16 mouse cellular contexts compared by ENCODE assay signal in genomic region chr1:38666111-38666765, GRCm38 (mm10). TPM values are rescaled to one million over a fixed set of nuclear protein-coding genes. Genes with fewer than 3 reads are reported as not detected.
DNase-seq lines count a peak whose midpoint lies in the region; ATAC-seq and TF ChIP-seq lines count a peak whose summit lies in the region.
"Had no signal": no experiment of that assay in that cellular context is flagged by ENCODE, and none has a peak within 500 bp of the region (broad histone marks: within the 10 kb centered on the region; RNA-seq: fewer than 3 reads in every experiment).

No protein-coding gene starts in this region.

- intact Hi-C loops in heart, postnatal 10 days (cut with DNase I) = no loop called here
- intact Hi-C loops in gastrocnemius, postnatal 36 days (cut with DNase I) = no loop called here

- no peak overlapping the region; a peak in 1 of 4 replicates for H3K4me3 ChIP-seq in MEL (ENCODE audit: control insufficient read depth in 1 of 2, insufficient read depth in 1 of 2, low read depth in 2 of 2, low read length in 2 of 2)
- no peak overlapping the region for H3K4me3 ChIP-seq in kidney, embryonic 15.5 days (replicated peaks)
- no peak overlapping the region for H3K4me3 ChIP-seq in lung, postnatal 0 days (ENCODE audit: low read depth, low read length)
- H3K4me3 ChIP-seq: forebrain, embryonic 13.5 days; hindbrain, embryonic 12.5 days; limb, embryonic 15.5 days; neural tube, embryonic 15.5 days had no signal

- peak overlapping the region; percentile 82 for H3K27ac ChIP-seq in MEL (ENCODE audit: control insufficient read depth, low read depth, low read length)
- peak overlapping the region; percentile 75 for H3K27ac ChIP-seq in kidney, embryonic 15.5 days
- no peak overlapping the region for H3K27ac ChIP-seq in lung, postnatal 0 days (ENCODE audit: low read length)
- H3K27ac ChIP-seq: forebrain, embryonic 13.5 days; hindbrain, embryonic 12.5 days; limb, embryonic 15.5 days; neural tube, embryonic 15.5 days had no signal

- TF ChIP-seq RAD21 in MEL (IDR thresholded peaks at IDR 0.05; ENCODE audit: low read depth, low read length) = no peak

- H3K36me3 ChIP-seq in MEL (ENCODE audit: control insufficient read depth in 1 of 2, insufficient read depth in 2 of 2, low read length in 2 of 2) = peaks cover 7 to 52% of the 10 kb centered on the region in 2 experiments
- no peaks in the 10 kb centered on the region for H3K36me3 ChIP-seq in kidney, embryonic 15.5 days
- no peaks in the 10 kb centered on the region for H3K36me3 ChIP-seq in lung, postnatal 0 days (ENCODE audit: insufficient read depth, low read length)
- H3K36me3 ChIP-seq: hindbrain, embryonic 12.5 days; limb, embryonic 15.5 days; neural tube, embryonic 15.5 days had no signal

- H3K27me3 ChIP-seq in MEL (ENCODE audit: control insufficient read depth in 1 of 2, insufficient read depth in 2 of 2, low read length in 2 of 2) = no peaks in the 10 kb centered on the region
- H3K27me3 ChIP-seq in kidney, embryonic 15.5 days = no peaks in the 10 kb centered on the region
- H3K27me3 ChIP-seq in lung, postnatal 0 days (replicated peaks; ENCODE audit: insufficient read depth, low read length) = no peaks in the 10 kb centered on the region
- H3K27me3 ChIP-seq: forebrain, embryonic 13.5 days; hindbrain, embryonic 12.5 days; limb, embryonic 15.5 days; neural tube, embryonic 15.5 days had no signal

- TF ChIP-seq EP300 in MEL (IDR thresholded peaks at IDR 0.05; ENCODE audit: low read depth in 1 of 2, low read length in 2 of 2) = no peak
- TF ChIP-seq EP300 in lung, postnatal 0 days (IDR thresholded peaks at IDR 0.05) = peak; percentile 46; the same call in 1 of the 2 replicates

- peaks cover 25% of the 10 kb centered on the region for H3K79me2 ChIP-seq in MEL (ENCODE audit: control insufficient read depth, insufficient read depth, low read length, poor library complexity)

- TF ChIP-seq CTCF in MEL (IDR thresholded peaks at IDR 0.05 in 2 of 3, conservative IDR thresholded peaks at IDR 0.05 in 1 of 3; ENCODE audit: control insufficient read depth in 1 of 3, insufficient read depth in 1 of 3, low read depth in 2 of 3, low read length in 3 of 3, poor library complexity in 1 of 3, severe bottlenecking in 1 of 3) = no peak
- no peak for TF ChIP-seq CTCF in lung, postnatal 0 days (IDR thresholded peaks at IDR 0.05)

- no peaks in the 10 kb centered on the region for H3K9me3 ChIP-seq in MEL (replicated peaks; ENCODE audit: insufficient read depth, low read length)
- no peaks in the 10 kb centered on the region for H3K9me3 ChIP-seq in kidney, embryonic 15.5 days (replicated peaks)
- no peaks in the 10 kb centered on the region for H3K9me3 ChIP-seq in lung, postnatal 0 days (ENCODE audit: low read length)
- H3K9me3 ChIP-seq: forebrain, embryonic 13.5 days; hindbrain, embryonic 12.5 days; limb, embryonic 15.5 days; neural tube, embryonic 15.5 days had no signal

- peak; percentile 16 to 25 for DNase-seq in heart, postnatal 10 days
- DNase-seq in heart, adult 18-20 months = no peak
- peak; percentile 47 for DNase-seq in MEL (ENCODE audit: low read depth, low spot score)
- peak; percentile 67 for DNase-seq in lung, postnatal 0 days (ENCODE audit: low spot score)
- DNase-seq in right cerebral cortex, postnatal 36 days (ENCODE audit: low spot score in 2 of 2) = no peak
- no peak for DNase-seq in gastrocnemius, postnatal 36 days
- DNase-seq in right cerebral cortex, postnatal 25 days = no peak
- DNase-seq: adrenal gland, postnatal 25 days; cerebellum, adult 11-12 months; gastrocnemius, postnatal 14 days had no signal

- H3K4me2 ChIP-seq in kidney, embryonic 15.5 days = no peak overlapping the region
- H3K4me2 ChIP-seq in lung, postnatal 0 days (replicated peaks; ENCODE audit: low read depth, low read length) = 0 out of 2 replicates have a peak overlapping the region, but pooled peaks have one; percentile 2
- H3K4me2 ChIP-seq: forebrain, embryonic 13.5 days; hindbrain, embryonic 12.5 days; limb, embryonic 15.5 days; neural tube, embryonic 15.5 days had no signal

- H3K4me1 ChIP-seq in MEL (ENCODE audit: control insufficient read depth in 1 of 2, insufficient read depth in 2 of 2, low read length in 2 of 2) = peaks cover 54% of the 10 kb centered on the region in 2 experiments
- peaks cover 8% of the 10 kb centered on the region for H3K4me1 ChIP-seq in kidney, embryonic 15.5 days
- no peaks in the 10 kb centered on the region; the same call in 1 of the 2 replicates for H3K4me1 ChIP-seq in lung, postnatal 0 days (ENCODE audit: insufficient read depth, low read depth, low read length)
- H3K4me1 ChIP-seq: hindbrain, embryonic 12.5 days had no signal

- peak; percentile 89 for ATAC-seq in kidney, embryonic 15.5 days (replicated peaks; ENCODE audit: low FRiP score)
- peak; percentile 63 for ATAC-seq in lung, postnatal 0 days
- ATAC-seq: forebrain, embryonic 13.5 days; Patski had no signal

- 55% methylated on average over 5 of the region's 5 CpGs for WGBS in kidney, embryonic 15.5 days
- WGBS in lung, postnatal 0 days = 61% methylated on average over 5 of the region's 5 CpGs

- no peak for TF ChIP-seq POLR2A in MEL (IDR thresholded peaks at IDR 0.05; ENCODE audit: control insufficient read depth in 1 of 2, insufficient read depth in 1 of 2, low read depth in 1 of 2, low read length in 2 of 2, poor library complexity in 1 of 2)

- H3K9ac ChIP-seq in MEL (ENCODE audit: control insufficient read depth, low read depth, low read length, poor library complexity, severe bottlenecking) = no peak overlapping the region; the same call in 1 of the 2 replicates
- no peak overlapping the region for H3K9ac ChIP-seq in kidney, embryonic 15.5 days
- H3K9ac ChIP-seq in lung, postnatal 0 days (replicated peaks; ENCODE audit: low read depth) = no peak overlapping the region
- H3K9ac ChIP-seq: forebrain, embryonic 13.5 days; hindbrain, embryonic 12.5 days; limb, embryonic 15.5 days; neural tube, embryonic 15.5 days had no signal

TF ChIP-seq in MEL, 35 proteins besides CTCF, POLR2A, EP300 and RAD21:
- TF ChIP-seq USF2 (IDR thresholded peaks at IDR 0.05; ENCODE audit: borderline replicate concordance in 1 of 2, insufficient read depth in 1 of 2, low read depth in 1 of 2, low read length in 2 of 2) (no peak), GATA1 (IDR thresholded peaks at IDR 0.05; ENCODE audit: low read depth, low read length) (peak; percentile 58)

RNA-seq across cellular contexts. Expression of gene Aff3, which starts 1.5 kb away (rescaled TPM):
- 1 to 10 TPM; 5.2 to 6.9 TPM for total RNA-seq in heart, postnatal 10 days (2021)
- total RNA-seq in heart, adult 18-20 months (2021) = 1 to 10 TPM; 1.3 to 3.2 TPM
- 25.4 TPM in 2 replicates for total RNA-seq in MEL (2012; rRNA removed)
- 10 to 100 TPM; 18.5 to 41.1 TPM for polyA plus RNA-seq in MEL (2012; ENCODE audit: insufficient read depth in 1 of 2, insufficient read length in 2 of 2, low read depth in 1 of 2, low replicate concordance in 2 of 2, missing spikeins in 1 of 2)
- polyA plus RNA-seq in kidney, embryonic 15.5 days (2015; fragmentation: Nextera tagmentation; extraction: Ambion mirVana) = 7.5 and 9.1 TPM in 2 replicates
- polyA plus RNA-seq in lung, postnatal 0 days (2015; fragmentation: Nextera tagmentation; extraction: Ambion mirVana) = 5.9 and 6.6 TPM in 2 replicates
- 1 to 10 TPM; 1.8 to 1.9 TPM for total RNA-seq in gastrocnemius, postnatal 36 days (2021)

Comparison
In these comparisons a context has a peak if more than half of its experiments do, and no peak if none do; other contexts are left out.
1. DNase-seq: peak in heart, postnatal 10 days (2 of 2), MEL (single experiment) and lung, postnatal 0 days (single experiment); none in heart, adult 18-20 months (0 of 2), right cerebral cortex, postnatal 36 days (0 of 2), gastrocnemius, postnatal 36 days (0 of 2) and right cerebral cortex, postnatal 25 days (single experiment).